Mouse (Mus musculus): ENCODE results near the gene Wdr4.

GRCm38 (mm10) chr17:31460416-31460815, 59.4 kb downstream of the Wdr4 start:
- TF ChIP-seq POLR2A (IDR thresholded peaks at IDR 0.05; ENCODE audit: borderline replicate concordance, extremely low read depth, low read depth, low read length) (no peak), CTCF (IDR thresholded peaks at IDR 0.05; ENCODE audit: insufficient read depth, low read length) (no peak)

Data from lung, adult 2 months (tissue).